Mouse (Mus musculus) stomach, postnatal 0 days (tissue): ENCODE results near the gene Arhgap22. TPM values are rescaled to one million over a fixed set of nuclear protein-coding genes. Genes with fewer than 3 reads are reported as not detected.

ENCODE experiments used
- ATAC-seq: fragments of 200-750 bp; cut with Nextera tagmentation; 2 replicates; pipeline ENCODE4 v1.8.0; 2017; ENCODE audit not compliant: low FRiP score, low TSS enrichment
- DNase-seq: peaks from one replicate; pipeline ENCODE4 v3.0.0-alpha.2; 2016; ENCODE audit warnings: low spot score
- H3K27ac ChIP-seq: fragments of 300-500 bp; sonication (generic); replicated peaks from 2 replicates; pipeline ENCODE4 v1.5.1; 2014; ENCODE audit warnings: mild to moderate bottlenecking, control low read depth
- H3K27me3 ChIP-seq: fragments of 300-500 bp; sonication (generic); 2 replicates; pipeline ENCODE4 v1.6.1; 2014; ENCODE audit warnings: low read length; ENCODE audit not compliant: control insufficient read depth, insufficient read depth
- H3K36me3 ChIP-seq: fragments of 300-500 bp; sonication (generic); 2 replicates; pipeline ENCODE4 v1.6.1; 2014; ENCODE audit warnings: low read length, mixed read lengths; ENCODE audit not compliant: control insufficient read depth, insufficient read depth
- H3K4me1 ChIP-seq: fragments of 300-500 bp; sonication (generic); replicated peaks from 2 replicates; pipeline ENCODE4 v1.6.1; 2014; ENCODE audit warnings: antibody characterized with exemption; ENCODE audit not compliant: control insufficient read depth, insufficient read depth
- H3K4me2 ChIP-seq: fragments of 300-500 bp; sonication (generic); replicated peaks from 2 replicates; pipeline ENCODE4 v1.6.1; 2014; ENCODE audit warnings: low read depth, mild to moderate bottlenecking, control low read depth, moderate library complexity
- H3K4me3 ChIP-seq: fragments of 300-500 bp; sonication (generic); 2 replicates; pipeline ENCODE4 v1.5.1; 2014; ENCODE audit warnings: low read depth, low read length, control low read depth
- H3K9ac ChIP-seq: fragments of 300-500 bp; sonication (generic); 2 replicates; pipeline ENCODE4 v1.6.1; 2014; ENCODE audit warnings: mild to moderate bottlenecking, low read length, control low read depth, mixed read lengths
- H3K9me3 ChIP-seq: fragments of 300-500 bp; sonication (generic); 2 replicates; pipeline ENCODE4 v1.6.1; 2016; ENCODE audit warnings: low read length; ENCODE audit not compliant: control insufficient read depth
- CTCF ChIP-seq: IDR thresholded peaks from 2 replicates; pipeline ENCODE4 v1.5.1; 2016; ENCODE audit warnings: antibody characterized with exemption, low read depth, mild to moderate bottlenecking, moderate library complexity
- EP300 ChIP-seq: optimal IDR thresholded peaks from 2 replicates; pipeline ENCODE3; 2016; ENCODE audit warnings: antibody characterized with exemption
- WGBS: fragments of 180-500 bp; shearing (Covaris S2); extraction: QIAGEN DNeasy Blood & Tissue Kit; methylation state at CpG from one replicate; pipeline ENCODE4 v1.1.7; 2014; 5-methylcytosine and 5-hydroxymethylcytosine counted together
- polyA plus RNA-seq: library from polyadenylated mRNA; unstranded; fragments of >200 nt; fragmentation: Nextera tagmentation; extraction: Ambion mirVana; gene quantifications from 2 replicates; pipeline ENCODE4 v1.2.1, GENCODE M21; 2015

Arhgap22 gene
- polyA plus RNA-seq, 1 experiment from 2014 or later, result 6.5 TPM

DNA sequence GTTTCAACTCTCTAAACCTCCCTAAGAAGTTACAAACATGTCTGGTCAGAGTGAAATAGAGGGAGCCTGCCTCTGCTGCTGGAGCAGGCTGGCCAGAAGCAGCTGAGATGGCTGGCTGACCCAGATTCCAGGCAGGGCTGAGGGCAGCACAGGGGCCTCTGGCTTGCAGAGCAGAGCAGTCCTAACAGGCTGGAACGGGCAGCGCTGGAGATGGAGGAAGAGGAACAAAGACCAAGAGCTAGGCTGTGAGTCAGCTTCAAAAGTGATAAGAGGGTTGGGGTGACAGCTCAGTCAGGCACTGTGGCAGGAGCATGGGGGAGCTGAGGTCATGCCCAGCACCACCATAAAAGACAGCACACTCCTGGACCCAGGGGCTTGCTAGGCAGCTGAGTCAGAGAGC lies 62.4 kb downstream of the Arhgap22 start:
- Histone ChIP-seq H3K9me3 (no peaks in the 10 kb centered on the region), H3K4me2 (no peak overlapping the region), H3K9ac (no peak overlapping the region), H3K36me3 (no peaks in the 10 kb centered on the region), H3K4me3 (no peak overlapping the region), H3K4me1 (no peaks in the 10 kb centered on the region), H3K27ac (no peak overlapping the region), H3K27me3 (no peaks in the 10 kb centered on the region)
- WGBS, result 47% methylated on average over 2 of the region's 2 CpGs
- peak; percentile 40 for DNase-seq
- ATAC-seq, result peak; percentile 86
- TF ChIP-seq CTCF, result no peak
- TF ChIP-seq EP300, result no peak

- TF ChIP-seq CTCF, result no peak
- no peak for TF ChIP-seq EP300
- H3K27me3 ChIP-seq, result no peaks in the 10 kb centered on the region
- H3K4me2 ChIP-seq, result no peak overlapping the region
- no peak for DNase-seq
- H3K27ac ChIP-seq, result no peak overlapping the region
- ATAC-seq, result no peak
- 89% methylated on average over 2 of the region's 2 CpGs for WGBS
- H3K36me3 ChIP-seq, result no peaks in the 10 kb centered on the region
- H3K9ac ChIP-seq, result no peak overlapping the region
- H3K4me1 ChIP-seq, result no peaks in the 10 kb centered on the region
- H3K9me3 ChIP-seq, result no peaks in the 10 kb centered on the region
- no peak overlapping the region for H3K4me3 ChIP-seq
Observed at GRCm38 (mm10) chr14:33278374-33278773, 64.5 kb downstream of the Arhgap22 start.

DNA sequence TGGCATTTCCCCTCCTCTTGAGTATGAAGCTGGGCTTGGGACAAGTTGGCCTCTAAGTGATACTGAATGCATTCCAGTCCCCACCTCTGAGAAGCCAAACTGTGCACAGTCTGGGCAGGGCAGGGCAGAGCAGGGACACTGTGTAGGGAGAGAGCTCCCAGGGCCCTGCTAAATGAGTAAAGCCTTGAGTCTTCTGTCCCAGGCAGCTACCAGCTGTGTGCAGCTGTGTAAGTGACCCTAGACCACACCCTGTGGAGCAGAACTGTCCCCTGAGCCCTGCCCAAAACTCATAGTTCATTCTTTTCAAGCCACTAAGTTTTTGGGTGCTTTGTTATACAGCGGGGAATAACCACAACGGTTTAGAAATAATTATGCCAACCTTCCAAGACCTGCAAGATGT lies 67.1 kb downstream of the Arhgap22 start:
- WGBS, result 78% methylated on average over 2 of the region's 2 CpGs
- no peak overlapping the region for H3K27ac ChIP-seq
- no peaks in the 10 kb centered on the region for H3K4me1 ChIP-seq
- DNase-seq, result no peak
- no peaks in the 10 kb centered on the region for H3K9me3 ChIP-seq
- H3K4me3 ChIP-seq, result no peak overlapping the region
- no peak for ATAC-seq
- H3K9ac ChIP-seq, result no peak overlapping the region
- H3K36me3 ChIP-seq, result no peaks in the 10 kb centered on the region
- TF ChIP-seq CTCF (no peak), EP300 (no peak)
- H3K4me2 ChIP-seq, result no peak overlapping the region
- H3K27me3 ChIP-seq, result no peaks in the 10 kb centered on the region

- Histone ChIP-seq H3K9me3 (no peaks in the 10 kb centered on the region), H3K4me2 (no peak overlapping the region), H3K4me1 (no peaks in the 10 kb centered on the region), H3K27ac (no peak overlapping the region), H3K4me3 (no peak overlapping the region), H3K36me3 (no peaks in the 10 kb centered on the region), H3K9ac (no peak overlapping the region), H3K27me3 (no peaks in the 10 kb centered on the region)
- ATAC-seq, result no peak
- TF ChIP-seq EP300, result no peak
- no peak for TF ChIP-seq CTCF
- 92% methylated on average over 4 of the region's 4 CpGs for WGBS
- DNase-seq, result no peak
Observed at GRCm38 (mm10) chr14:33282447-33282846, 68.6 kb downstream of the Arhgap22 start.

- no peaks in the 10 kb centered on the region for H3K9me3 ChIP-seq
- no peak for TF ChIP-seq EP300
- no peak for TF ChIP-seq CTCF
- no peak overlapping the region for H3K4me2 ChIP-seq
- H3K36me3 ChIP-seq, result no peaks in the 10 kb centered on the region
- H3K4me3 ChIP-seq, result no peak overlapping the region
- H3K27ac ChIP-seq, result no peak overlapping the region
- no peaks in the 10 kb centered on the region for H3K27me3 ChIP-seq
- ATAC-seq (no peak), DNase-seq (no peak)
- no peak overlapping the region for H3K9ac ChIP-seq
- H3K4me1 ChIP-seq, result no peaks in the 10 kb centered on the region
- WGBS, result 78% methylated on average over 4 of the region's 4 CpGs
Observed at GRCm38 (mm10) chr14:33287920-33288319, 74.1 kb downstream of the Arhgap22 start.

- no peak overlapping the region for H3K4me2 ChIP-seq
- H3K27ac ChIP-seq, result no peak overlapping the region
- DNase-seq (no peak), ATAC-seq (no peak)
- no peak for TF ChIP-seq CTCF
- H3K36me3 ChIP-seq, result no peaks in the 10 kb centered on the region
- no peaks in the 10 kb centered on the region for H3K27me3 ChIP-seq
- H3K9ac ChIP-seq, result no peak overlapping the region
- no peak overlapping the region for H3K4me3 ChIP-seq
- WGBS, result 30% methylated on average over 9 of the region's 9 CpGs
- H3K4me1 ChIP-seq, result no peaks in the 10 kb centered on the region
- H3K9me3 ChIP-seq, result no peaks in the 10 kb centered on the region
Observed at GRCm38 (mm10) chr14:33290038-33290437, 76.2 kb downstream of the Arhgap22 start.
